Mouse (Mus musculus): Measurements from ENCODE around the gene Alg14. TPM values are rescaled to one million over a fixed set of nuclear protein-coding genes. Genes with fewer than 3 reads are reported as not detected.

Gene Alg14
- polyA plus RNA-seq, 1 experiment from 2014 or later = 38.2 TPM

- H3K27ac ChIP-seq = no peak overlapping the region
- WGBS = 82% methylated on average over 12 of the region's 12 CpGs
- no peaks in the 10 kb centered on the region for H3K36me3 ChIP-seq (ENCODE audit: insufficient read depth, low read length)
- no peaks in the 10 kb centered on the region for H3K27me3 ChIP-seq (ENCODE audit: insufficient read depth, low read length)
- peaks cover 10% of the 10 kb centered on the region for H3K4me1 ChIP-seq (replicated peaks; ENCODE audit: insufficient read depth, low read length)
- no peak for TF ChIP-seq CTCF (IDR thresholded peaks at IDR 0.05; ENCODE audit: low read depth)
- H3K9ac ChIP-seq (ENCODE audit: low read depth, low read length) = no peak overlapping the region
- DNase-seq (ENCODE audit: low spot score) = no peak
- ATAC-seq (replicated peaks; ENCODE audit: low FRiP score, low read depth) = peak; percentile 49; the same call in 1 of the 2 replicates
- H3K4me2 ChIP-seq (ENCODE audit: low read length) = no peak overlapping the region
- no peak overlapping the region for H3K4me3 ChIP-seq (replicated peaks; ENCODE audit: low read depth, low read length)
- H3K9me3 ChIP-seq (replicated peaks; ENCODE audit: low read length) = no peaks in the 10 kb centered on the region
Observed at GRCm38 (mm10) chr3:121346507-121347267, 55.1 kb downstream of the Alg14 start.

GRCm38 (mm10) chr3:121348792-121349191 lies 57.2 kb downstream of the Alg14 start:
- Histone ChIP-seq H3K36me3 (ENCODE audit: insufficient read depth, low read length) (no peaks in the 10 kb centered on the region), H3K9ac (ENCODE audit: low read depth, low read length) (no peak overlapping the region), H3K4me2 (ENCODE audit: low read length) (no peak overlapping the region), H3K4me1 (replicated peaks; ENCODE audit: insufficient read depth, low read length) (peaks cover 10% of the 10 kb centered on the region), H3K27ac (no peak overlapping the region), H3K4me3 (replicated peaks; ENCODE audit: low read depth, low read length) (no peak overlapping the region), H3K27me3 (ENCODE audit: insufficient read depth, low read length) (no peaks in the 10 kb centered on the region), H3K9me3 (replicated peaks; ENCODE audit: low read length) (no peaks in the 10 kb centered on the region)
- DNase-seq (ENCODE audit: low spot score) (no peak), ATAC-seq (replicated peaks; ENCODE audit: low FRiP score, low read depth) (no peak)
- WGBS = 78% methylated on average over 6 of the region's 6 CpGs
- no peak for TF ChIP-seq CTCF (IDR thresholded peaks at IDR 0.05; ENCODE audit: low read depth)

- WGBS = 59% methylated on average over 33 of the region's 33 CpGs
- no peak for DNase-seq (ENCODE audit: low spot score)
Observed at GRCm38 (mm10) chr3:121349334-121350169, 58.0 kb downstream of the Alg14 start.

GRCm38 (mm10) chr3:121351257-121351656 lies 59.7 kb downstream of the Alg14 start:
- no peak for TF ChIP-seq CTCF (IDR thresholded peaks at IDR 0.05; ENCODE audit: low read depth)
- Histone ChIP-seq H3K27ac (no peak overlapping the region), H3K4me3 (replicated peaks; ENCODE audit: low read depth, low read length) (no peak overlapping the region), H3K36me3 (ENCODE audit: insufficient read depth, low read length) (no peaks in the 10 kb centered on the region), H3K27me3 (ENCODE audit: insufficient read depth, low read length) (no peaks in the 10 kb centered on the region), H3K4me2 (ENCODE audit: low read length) (no peak overlapping the region), H3K9me3 (replicated peaks; ENCODE audit: low read length) (no peaks in the 10 kb centered on the region), H3K9ac (ENCODE audit: low read depth, low read length) (no peak overlapping the region), H3K4me1 (replicated peaks; ENCODE audit: insufficient read depth, low read length) (peaks cover 4% of the 10 kb centered on the region; the same call in 1 of the 2 replicates)
- WGBS = 83% methylated on average over 6 of the region's 6 CpGs
- ATAC-seq (replicated peaks; ENCODE audit: low FRiP score, low read depth) (no peak), DNase-seq (ENCODE audit: low spot score) (no peak)

More at GRCm38 (mm10) chr3:121349334-121350169, 58.0 kb downstream of the Alg14 start:
- no peaks in the 10 kb centered on the region for H3K36me3 ChIP-seq (ENCODE audit: insufficient read depth, low read length)
- no peak overlapping the region for H3K9ac ChIP-seq (ENCODE audit: low read depth, low read length)
- no peaks in the 10 kb centered on the region for H3K9me3 ChIP-seq (replicated peaks; ENCODE audit: low read length)
- H3K27ac ChIP-seq = no peak overlapping the region
- no peak for ATAC-seq (replicated peaks; ENCODE audit: low FRiP score, low read depth)
- H3K27me3 ChIP-seq (ENCODE audit: insufficient read depth, low read length) = no peaks in the 10 kb centered on the region
- TF ChIP-seq CTCF (IDR thresholded peaks at IDR 0.05; ENCODE audit: low read depth) = no peak
- H3K4me1 ChIP-seq (replicated peaks; ENCODE audit: insufficient read depth, low read length) = peaks cover 8% of the 10 kb centered on the region
- H3K4me3 ChIP-seq (replicated peaks; ENCODE audit: low read depth, low read length) = no peak overlapping the region
- no peak overlapping the region for H3K4me2 ChIP-seq (ENCODE audit: low read length)

- H3K27ac ChIP-seq = no peak overlapping the region
- TF ChIP-seq CTCF (IDR thresholded peaks at IDR 0.05; ENCODE audit: low read depth) = no peak
- H3K9me3 ChIP-seq (replicated peaks; ENCODE audit: low read length) = no peaks in the 10 kb centered on the region
- DNase-seq (ENCODE audit: low spot score) (no peak), ATAC-seq (replicated peaks; ENCODE audit: low FRiP score, low read depth) (no peak)
- no peaks in the 10 kb centered on the region; the same call in 1 of the 2 replicates for H3K4me1 ChIP-seq (replicated peaks; ENCODE audit: insufficient read depth, low read length)
- H3K27me3 ChIP-seq (ENCODE audit: insufficient read depth, low read length) = no peaks in the 10 kb centered on the region
- 82% methylated on average over 9 of the region's 9 CpGs for WGBS
- H3K9ac ChIP-seq (ENCODE audit: low read depth, low read length) = no peak overlapping the region
- H3K36me3 ChIP-seq (ENCODE audit: insufficient read depth, low read length) = no peaks in the 10 kb centered on the region
- H3K4me3 ChIP-seq (replicated peaks; ENCODE audit: low read depth, low read length) = no peak overlapping the region
- no peak overlapping the region for H3K4me2 ChIP-seq (ENCODE audit: low read length)
Observed at GRCm38 (mm10) chr3:121354281-121354680, 62.7 kb downstream of the Alg14 start.

- H3K27ac ChIP-seq = no peak overlapping the region
- DNase-seq (ENCODE audit: low spot score) (no peak), ATAC-seq (replicated peaks; ENCODE audit: low FRiP score, low read depth) (no peak)
- H3K4me2 ChIP-seq (ENCODE audit: low read length) = no peak overlapping the region
- no peaks in the 10 kb centered on the region for H3K9me3 ChIP-seq (replicated peaks; ENCODE audit: low read length)
- 92% methylated on average over 18 of the region's 18 CpGs for WGBS
- H3K27me3 ChIP-seq (ENCODE audit: insufficient read depth, low read length) = no peaks in the 10 kb centered on the region
- H3K9ac ChIP-seq (ENCODE audit: low read depth, low read length) = no peak overlapping the region
- H3K36me3 ChIP-seq (ENCODE audit: insufficient read depth, low read length) = no peaks in the 10 kb centered on the region
- TF ChIP-seq CTCF (IDR thresholded peaks at IDR 0.05; ENCODE audit: low read depth) = no peak
- no peak overlapping the region for H3K4me3 ChIP-seq (replicated peaks; ENCODE audit: low read depth, low read length)
- H3K4me1 ChIP-seq (replicated peaks; ENCODE audit: insufficient read depth, low read length) = no peaks in the 10 kb centered on the region; the same call in 1 of the 2 replicates
Observed at GRCm38 (mm10) chr3:121354861-121355470, 63.4 kb downstream of the Alg14 start.
